Mouse (Mus musculus) midbrain, embryonic 14.5 days (tissue): ENCODE measurements around the gene Pdzd3. TPM values are rescaled to one million over a fixed set of nuclear protein-coding genes. Genes with fewer than 3 reads are reported as not detected.
"Not testable (repeated sequence)": the region's sequence is repeated elsewhere in the genome, so short reads cannot be mapped to it uniquely, and the experiment has no call there.

Experiments used
- ATAC-seq: fragments of 200-750 bp; cut with Nextera tagmentation; 2 replicates; pipeline ENCODE4 v1.8.0; 2017; ENCODE audit warnings: moderate number of reproducible peaks, moderate library complexity; ENCODE audit not compliant: low FRiP score, low TSS enrichment
- DNase-seq: peaks from one replicate; pipeline ENCODE4 v3.0.0-alpha.2; 2015
- H3K27ac ChIP-seq: fragments of 300-500 bp; sonication (generic); replicated peaks from 2 replicates; pipeline ENCODE4 v1.5.1; 2014; ENCODE audit warnings: mild to moderate bottlenecking, low read depth, low read length, moderate library complexity
- H3K27me3 ChIP-seq: fragments of 300-500 bp; sonication (generic); 2 replicates; pipeline ENCODE4 v1.6.1; 2014; ENCODE audit warnings: low read length, control low read depth, mixed read lengths; ENCODE audit not compliant: control insufficient read depth, insufficient read depth
- H3K36me3 ChIP-seq: fragments of 300-500 bp; sonication (generic); 2 replicates; pipeline ENCODE4 v1.6.1; 2014; ENCODE audit warnings: low read length, control low read depth; ENCODE audit not compliant: control insufficient read depth, insufficient read depth
- H3K4me1 ChIP-seq: fragments of 300-500 bp; sonication (generic); 2 replicates; pipeline ENCODE4 v1.6.1; 2014; ENCODE audit warnings: mild to moderate bottlenecking, antibody characterized with exemption, low read length, control low read depth; ENCODE audit not compliant: control insufficient read depth, insufficient read depth
- H3K4me2 ChIP-seq: fragments of 300-500 bp; sonication (generic); 2 replicates; pipeline ENCODE4 v1.6.1; 2014; ENCODE audit warnings: mild to moderate bottlenecking, low read length, moderate library complexity
- H3K4me3 ChIP-seq: fragments of 300-500 bp; sonication (generic); replicated peaks from 2 replicates; pipeline ENCODE4 v1.5.1; 2014; ENCODE audit warnings: low read depth, low read length
- H3K9ac ChIP-seq: fragments of 300-500 bp; sonication (generic); replicated peaks from 2 replicates; pipeline ENCODE4 v1.6.1; 2014; ENCODE audit warnings: mild to moderate bottlenecking, low read length, moderate library complexity
- H3K9me3 ChIP-seq: fragments of 300-500 bp; sonication (generic); 2 replicates; pipeline ENCODE4 v1.6.1; 2016; ENCODE audit warnings: low read length, control low read depth, mixed read lengths; ENCODE audit not compliant: control insufficient read depth
- WGBS: fragments of 180-500 bp; shearing (Covaris S2); extraction: QIAGEN DNeasy Blood & Tissue Kit; methylation state at CpG from one replicate; pipeline ENCODE4 v1.1.7; 2014; 5-methylcytosine and 5-hydroxymethylcytosine counted together
- polyA plus RNA-seq: library from polyadenylated mRNA; unstranded; fragments of >200 nt; fragmentation: Nextera tagmentation; extraction: Ambion mirVana; gene quantifications from 2 replicates; pipeline ENCODE4 v1.2.1, GENCODE M21; 2014

The Pdzd3 gene
- polyA plus RNA-seq = 0.49 and 0.57 TPM in 2 replicates

DNA sequence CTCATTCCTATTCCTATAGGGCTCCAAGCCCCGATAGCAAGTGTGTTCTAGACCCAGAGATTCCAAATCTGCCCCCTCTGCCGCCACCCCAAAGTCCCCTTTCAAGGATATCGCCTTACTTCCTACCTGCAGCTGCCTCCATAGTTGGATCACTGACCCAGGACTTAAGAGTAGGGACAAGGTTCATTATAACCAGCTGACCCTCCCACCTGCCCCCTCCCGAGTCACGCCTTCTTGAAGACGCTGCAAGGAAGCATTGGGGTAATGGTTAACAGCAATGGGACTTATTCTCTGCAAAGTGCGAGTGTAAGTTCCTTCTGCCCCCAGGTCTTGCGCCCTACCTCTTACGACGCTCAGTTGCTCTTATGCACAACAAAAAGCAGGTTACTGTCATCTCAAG is at the start of gene Pdzd3:
Gene Pdzd3, minus strand, starts transcription at position 158 of the 400 bp plus-strand sequence.
- WGBS = 86% methylated on average over 10 of the region's 10 CpGs
- H3K9me3 ChIP-seq = no peaks in the 10 kb centered on the region
- ATAC-seq (no peak), DNase-seq (no peak)
- 0 out of 2 replicates have a peak within 1 kb of the TSS, but pooled peaks have one; percentile 9 for H3K9ac ChIP-seq
- no peaks in the 10 kb centered on the region for H3K36me3 ChIP-seq
- H3K27me3 ChIP-seq = no peaks in the 10 kb centered on the region
- no peak within 1 kb of the TSS for H3K27ac ChIP-seq
- H3K4me2 ChIP-seq = no peak within 1 kb of the TSS
- H3K4me3 ChIP-seq = no peak within 1 kb of the TSS
- peaks cover 30% of the 10 kb centered on the region for H3K4me1 ChIP-seq

DNA sequence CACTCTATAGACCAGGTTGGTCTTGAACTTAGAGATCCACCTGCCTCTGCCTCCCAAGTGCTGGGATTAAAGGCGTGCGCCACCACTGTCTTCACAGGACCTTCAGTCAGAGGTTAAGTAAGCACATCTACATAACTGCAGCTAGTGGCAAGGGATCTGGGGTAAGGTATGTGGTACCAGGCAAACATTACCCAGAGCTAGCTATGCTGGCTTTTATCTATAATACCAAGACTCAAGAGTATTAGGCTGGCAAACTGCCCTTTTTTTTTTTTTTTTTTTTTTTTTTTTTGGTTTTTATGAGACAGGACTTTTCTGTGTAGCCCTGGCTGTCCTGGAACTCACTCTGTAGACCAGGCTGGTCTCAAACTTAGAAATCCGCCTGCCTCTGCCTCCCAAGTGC is 48.7 kb upstream of the Pdzd3 start:
- not testable (repeated sequence) for H3K4me3 ChIP-seq, H3K27ac ChIP-seq, DNase-seq, ATAC-seq, H3K9ac ChIP-seq, H3K4me2 ChIP-seq, H3K4me1 ChIP-seq, H3K27me3 ChIP-seq, H3K9me3 ChIP-seq
- WGBS = 97% methylated on average over 3 of the region's 3 CpGs
- peaks cover 74% of the 10 kb centered on the region for H3K36me3 ChIP-seq

DNA sequence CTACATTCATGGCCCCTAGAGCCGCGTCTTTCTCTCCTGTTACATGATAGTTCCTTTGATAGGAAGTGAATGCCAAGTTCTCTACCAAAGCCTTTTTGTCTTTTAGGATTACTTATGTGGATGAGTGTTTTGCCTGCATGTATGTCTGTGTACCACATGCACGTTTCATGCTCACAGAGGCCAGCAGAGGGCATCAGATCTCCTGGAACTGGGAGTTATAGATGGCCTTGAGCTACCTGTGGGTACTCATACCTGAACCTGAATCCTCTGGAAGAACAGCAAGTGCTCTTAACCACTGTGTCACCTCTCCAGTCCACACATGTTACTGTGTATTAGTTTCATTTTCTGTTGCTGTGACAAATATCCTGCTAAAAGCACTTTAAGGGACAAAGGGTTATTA is 41.2 kb upstream of the Pdzd3 start:
- peak; percentile 74 for DNase-seq
- no peak for ATAC-seq
- Histone ChIP-seq H3K4me3 (no peak overlapping the region), H3K4me2 (no peak overlapping the region), H3K4me1 (peaks cover 12% of the 10 kb centered on the region; the same call in 1 of the 2 replicates), H3K9me3 (no peaks in the 10 kb centered on the region), H3K9ac (no peak overlapping the region), H3K27me3 (no peaks in the 10 kb centered on the region), H3K27ac (no peak overlapping the region), H3K36me3 (peaks cover 64% of the 10 kb centered on the region)
- WGBS = 68% methylated on average over 3 of the region's 3 CpGs

DNA sequence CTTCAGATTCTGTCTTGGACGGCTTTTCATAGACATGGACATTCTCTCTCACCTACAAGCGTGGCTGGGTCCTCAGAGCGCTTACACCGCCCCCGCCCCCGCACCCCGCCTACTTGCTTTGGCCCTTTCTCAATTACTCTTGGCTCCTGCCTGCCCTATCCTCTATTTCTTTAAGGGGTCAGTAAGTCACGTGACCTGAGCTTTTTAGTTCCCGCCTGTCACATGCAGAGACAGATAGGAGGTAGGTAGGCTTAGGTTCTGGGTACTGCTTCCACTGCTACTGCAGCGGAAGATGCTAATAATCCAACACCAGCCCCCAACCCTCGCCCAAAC is 37.7 kb upstream of the Pdzd3 start:
- DNase-seq = peak; percentile 40
- Histone ChIP-seq H3K9me3 (no peaks in the 10 kb centered on the region), H3K27ac (peak overlapping the region; percentile 84), H3K9ac (peak overlapping the region; percentile 96), H3K4me1 (peaks cover 23% of the 10 kb centered on the region; the same call in 1 of the 2 replicates), H3K36me3 (peaks cover 35% of the 10 kb centered on the region), H3K27me3 (no peaks in the 10 kb centered on the region), H3K4me3 (peak overlapping the region; percentile 88), H3K4me2 (peak overlapping the region; percentile 90)
- WGBS = 6% methylated on average over 11 of the region's 11 CpGs
- ATAC-seq = no peak

DNA sequence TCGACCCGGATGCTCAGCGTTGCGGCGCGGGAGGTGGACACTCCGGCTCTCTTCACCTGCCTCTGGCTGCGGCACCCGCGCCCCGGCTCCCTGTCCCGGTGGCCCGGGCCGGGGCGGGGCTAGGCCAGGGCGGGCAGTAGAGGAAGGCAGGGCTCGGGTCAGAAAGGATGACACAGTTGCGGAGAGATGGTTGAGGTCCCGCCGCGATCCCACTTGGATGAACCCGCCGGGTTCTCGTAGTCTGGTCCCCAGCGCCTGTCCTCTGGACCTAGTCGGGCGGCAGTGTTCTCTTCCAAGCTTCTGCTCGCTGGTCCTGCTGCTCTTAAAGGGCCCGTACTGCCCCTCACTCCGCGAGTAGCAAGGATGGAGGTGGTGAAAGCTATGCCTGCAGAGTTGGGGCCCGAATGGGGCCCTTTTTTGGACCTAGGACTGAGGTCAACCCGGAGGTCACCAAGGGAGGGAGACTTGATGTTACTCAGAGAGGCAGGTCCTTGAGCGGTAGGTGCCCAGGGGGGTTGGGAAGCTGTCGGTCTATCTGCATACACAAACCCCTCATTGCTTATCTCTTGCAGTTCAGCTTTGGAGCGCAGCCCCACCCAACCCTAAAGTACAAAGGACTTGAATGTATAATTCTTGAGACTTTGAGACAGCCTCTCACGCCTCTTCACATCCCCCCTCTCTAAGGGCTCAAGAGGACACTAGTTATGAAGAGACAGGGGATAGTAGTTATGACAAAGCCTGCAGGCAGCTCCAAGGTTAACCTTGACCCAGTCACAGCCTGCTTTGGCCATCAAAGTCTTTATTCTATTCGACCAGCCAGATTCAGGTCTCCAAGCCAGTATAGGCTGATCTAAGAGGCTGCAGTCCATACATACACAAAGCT is 37.0 kb upstream of the Pdzd3 start, which contains the start of gene Abcg4:
Gene Abcg4, minus strand, starts transcription at position 540 of the 883 bp plus-strand sequence.
- H3K27ac ChIP-seq = peak within 1 kb of the TSS; percentile 84
- H3K4me3 ChIP-seq = peak within 1 kb of the TSS; percentile 88
- peak; percentile 77 for DNase-seq
- H3K27me3 ChIP-seq = no peaks in the 10 kb centered on the region
- H3K36me3 ChIP-seq = peaks cover 31% of the 10 kb centered on the region
- H3K4me2 ChIP-seq = peak within 1 kb of the TSS; percentile 90
- H3K4me1 ChIP-seq = peaks cover 23% of the 10 kb centered on the region; the same call in 1 of the 2 replicates
- WGBS = under 1% methylated on average over 38 of the region's 38 CpGs
- ATAC-seq = peak; percentile 69
- H3K9ac ChIP-seq = peak within 1 kb of the TSS; percentile 96
- H3K9me3 ChIP-seq = no peaks in the 10 kb centered on the region

DNA sequence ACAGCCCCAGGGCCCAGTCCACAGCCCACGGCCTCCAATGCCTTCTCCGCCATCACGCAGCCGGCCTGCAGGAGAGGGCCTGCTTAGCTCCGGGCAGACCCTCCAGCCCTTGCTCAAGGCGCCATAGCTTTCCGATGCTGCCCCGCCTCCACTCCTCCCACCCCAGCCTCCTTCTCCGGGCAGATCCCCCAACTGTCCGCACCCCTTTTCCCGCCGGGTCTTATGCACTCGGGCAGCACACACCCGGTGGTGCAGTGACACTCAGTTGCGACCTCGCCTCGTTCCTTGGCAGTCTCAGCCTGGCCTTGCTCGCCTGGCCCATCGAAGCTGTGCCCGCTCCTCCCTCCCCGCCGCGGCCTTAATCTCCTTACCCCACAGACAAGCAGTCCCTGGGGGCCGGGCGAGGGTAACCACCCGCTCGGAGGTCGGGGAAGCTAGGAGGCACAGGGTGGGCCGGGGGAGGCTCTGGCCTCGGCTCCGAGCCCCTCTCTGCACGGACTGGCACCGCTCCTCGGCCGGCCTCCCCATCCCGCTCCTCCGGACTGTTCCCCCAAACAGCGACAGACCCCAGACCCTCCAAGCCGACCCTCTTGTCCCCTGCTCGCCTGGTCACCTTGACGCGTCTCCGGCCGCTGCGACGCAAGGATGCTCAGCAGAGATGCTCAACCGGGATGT is 36.3 kb upstream of the Pdzd3 start:
- Histone ChIP-seq H3K27ac (peak overlapping the region; percentile 84), H3K4me1 (peaks cover 23% of the 10 kb centered on the region; the same call in 1 of the 2 replicates), H3K4me3 (peak overlapping the region; percentile 88), H3K9me3 (no peaks in the 10 kb centered on the region), H3K4me2 (peak overlapping the region; percentile 90), H3K27me3 (no peaks in the 10 kb centered on the region), H3K36me3 (peaks cover 25% of the 10 kb centered on the region), H3K9ac (peak overlapping the region; percentile 96)
- DNase-seq (peak; percentile 80), ATAC-seq (peak; percentile 71)
- WGBS = under 1% methylated on average over 47 of the region's 47 CpGs

DNA sequence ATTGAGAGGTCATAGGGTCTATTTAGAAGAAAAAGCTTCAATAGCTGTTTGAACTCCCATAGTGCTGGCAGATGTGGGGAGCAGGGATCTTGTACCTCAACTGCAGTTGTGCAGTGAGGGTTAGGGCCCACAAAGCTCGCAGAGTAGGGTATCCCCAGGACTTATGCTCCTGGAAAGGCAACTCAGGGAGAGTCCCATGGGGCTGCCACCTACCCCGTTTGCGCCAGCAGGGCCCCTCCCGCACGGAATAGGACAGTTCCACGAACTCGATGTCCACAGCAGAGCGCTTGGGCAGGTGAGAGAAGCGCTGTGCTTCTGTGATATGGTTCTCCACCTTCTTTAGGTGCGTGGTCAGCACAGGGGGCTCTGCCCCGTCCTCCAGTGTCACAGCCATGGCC is 35.7 kb upstream of the Pdzd3 start:
- H3K36me3 ChIP-seq = peaks cover 20% of the 10 kb centered on the region; the same call in 1 of the 2 replicates
- H3K4me1 ChIP-seq = peaks cover 23% of the 10 kb centered on the region; the same call in 1 of the 2 replicates
- no peaks in the 10 kb centered on the region for H3K27me3 ChIP-seq
- H3K4me2 ChIP-seq = peak overlapping the region; percentile 90
- ATAC-seq = no peak
- H3K9ac ChIP-seq = peak overlapping the region; percentile 96
- DNase-seq = peak; percentile 41
- H3K27ac ChIP-seq = peak overlapping the region; percentile 84
- no peaks in the 10 kb centered on the region for H3K9me3 ChIP-seq
- WGBS = 2% methylated on average over 11 of the region's 11 CpGs
- peak overlapping the region; percentile 88 for H3K4me3 ChIP-seq

DNA sequence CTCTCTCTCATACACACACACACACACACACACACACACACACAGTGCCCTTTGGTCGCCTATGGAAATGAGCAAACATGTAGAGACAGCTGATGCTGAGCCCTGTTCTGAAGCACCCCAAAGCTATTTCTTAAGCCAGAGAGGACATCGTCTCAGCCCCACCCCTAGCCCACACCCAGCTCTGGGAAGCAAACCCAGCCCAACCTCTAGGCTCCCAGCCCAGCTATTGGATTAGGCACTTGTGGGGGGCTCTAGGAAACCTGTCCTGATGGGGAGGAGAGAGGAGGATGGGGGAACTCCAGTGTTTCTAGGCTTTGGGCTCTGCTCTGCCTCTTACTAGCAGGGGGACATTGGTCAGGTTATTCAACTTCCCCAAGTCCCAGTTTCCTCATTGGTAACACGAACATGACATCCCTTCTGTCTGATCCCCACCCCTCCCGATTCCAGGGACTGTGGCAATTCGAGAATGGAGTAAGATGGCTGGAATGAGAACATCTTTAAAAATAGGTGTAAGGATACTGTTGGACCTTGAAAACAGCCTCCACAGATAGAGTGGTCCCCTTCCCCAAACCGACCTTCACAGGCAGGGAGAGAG is 35.1 kb upstream of the Pdzd3 start:
- Histone ChIP-seq H3K4me2 (peak overlapping the region; percentile 90), H3K27ac (no peak overlapping the region), H3K9me3 (no peaks in the 10 kb centered on the region), H3K4me3 (peak overlapping the region; percentile 88), H3K27me3 (no peaks in the 10 kb centered on the region), H3K36me3 (peaks cover 16% of the 10 kb centered on the region), H3K9ac (peak overlapping the region; percentile 96), H3K4me1 (peaks cover 23% of the 10 kb centered on the region; the same call in 1 of the 2 replicates)
- no peak for ATAC-seq
- no peak for DNase-seq
- WGBS = 8% methylated on average over 6 of the region's 6 CpGs
